Mouse (Mus musculus) liver, embryonic 16.5 days (tissue): ENCODE data around the gene Lbp. TPM values are rescaled to one million over a fixed set of nuclear protein-coding genes. Genes with fewer than 3 reads are reported as not detected.

Experiments
- ATAC-seq: fragments of 200-750 bp; cut with Nextera tagmentation; 2 replicates; pipeline ENCODE4 v1.8.0; 2017; ENCODE audit warnings: low read depth, mild to moderate bottlenecking, moderate number of reproducible peaks, moderate library complexity
- H3K27ac ChIP-seq: fragments of 300-500 bp; sonication (generic); 2 replicates; pipeline ENCODE4 v1.5.1; 2014; ENCODE audit warnings: mild to moderate bottlenecking, low read length
- H3K27me3 ChIP-seq: fragments of 300-500 bp; sonication (generic); 2 replicates; pipeline ENCODE4 v1.6.1; 2014; ENCODE audit warnings: low read depth, low read length, mixed read lengths; ENCODE audit not compliant: control insufficient read depth, insufficient read depth
- H3K36me3 ChIP-seq: fragments of 300-500 bp; sonication (generic); 2 replicates; pipeline ENCODE4 v1.6.1; 2014; ENCODE audit warnings: mild to moderate bottlenecking; ENCODE audit not compliant: control insufficient read depth, insufficient read depth
- H3K4me1 ChIP-seq: fragments of 300-500 bp; sonication (generic); 2 replicates; pipeline ENCODE4 v1.6.1; 2014; ENCODE audit warnings: low read depth, low read length, mixed read lengths; ENCODE audit not compliant: control insufficient read depth
- H3K4me2 ChIP-seq: fragments of 300-500 bp; sonication (generic); 2 replicates; pipeline ENCODE4 v1.6.1; 2014; ENCODE audit warnings: low read depth, low read length, mixed read lengths
- H3K4me3 ChIP-seq: fragments of 300-500 bp; sonication (generic); 2 replicates; pipeline ENCODE4 v1.5.1; 2014; ENCODE audit warnings: low read depth, mild to moderate bottlenecking, low read length
- H3K9ac ChIP-seq: fragments of 300-500 bp; sonication (generic); 2 replicates; pipeline ENCODE4 v1.6.1; 2014; ENCODE audit warnings: low read depth, low read length
- H3K9me3 ChIP-seq: fragments of 300-500 bp; sonication (generic); replicated peaks from 2 replicates; pipeline ENCODE4 v1.6.1; 2016; ENCODE audit warnings: low read length; ENCODE audit not compliant: control insufficient read depth
- WGBS: fragments of 180-500 bp; shearing (Covaris S2); extraction: QIAGEN DNeasy Blood & Tissue Kit; methylation state at CpG from one replicate; pipeline ENCODE4 v1.1.7; 2014; ENCODE audit not compliant: insufficient replicate concordance; 5-methylcytosine and 5-hydroxymethylcytosine counted together
- polyA plus RNA-seq: library from polyadenylated mRNA; unstranded; fragments of >200 nt; fragmentation: Nextera tagmentation; extraction: Ambion mirVana; gene quantifications from 2 replicates; pipeline ENCODE4 v1.2.1, GENCODE M21; 2015

Lbp gene
- polyA plus RNA-seq, 1 experiment from 2014 or later = 69.9 TPM

DNA sequence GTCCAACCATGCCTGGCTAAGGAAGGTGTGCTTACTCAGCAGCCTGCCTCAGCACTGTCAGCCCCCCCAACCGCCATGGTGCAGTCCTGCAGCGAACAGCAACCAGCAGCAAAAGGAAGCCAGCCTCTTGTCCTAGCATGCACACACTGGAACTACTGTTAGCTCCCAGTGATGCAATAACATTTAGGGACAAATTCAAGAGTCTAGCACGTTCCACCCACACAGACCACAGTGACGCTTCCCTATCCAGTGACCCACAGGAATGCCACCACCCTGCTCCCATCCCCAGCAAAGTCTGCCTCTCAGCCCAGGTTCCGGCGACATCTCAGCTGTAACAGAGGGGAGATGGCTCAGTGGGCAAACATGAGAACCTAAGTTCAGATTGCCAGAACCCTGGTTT is 40.2 kb downstream of the Lbp start:
- 44% methylated on average over 6 of the region's 6 CpGs for WGBS

GRCm38 (mm10) chr2:158347868-158348267 is 41.6 kb downstream of the Lbp start:
- Histone ChIP-seq H3K27me3 (no peaks in the 10 kb centered on the region), H3K27ac (no peak overlapping the region), H3K4me1 (no peaks in the 10 kb centered on the region), H3K36me3 (no peaks in the 10 kb centered on the region), H3K4me3 (no peak overlapping the region), H3K4me2 (no peak overlapping the region), H3K9ac (no peak overlapping the region), H3K9me3 (no peaks in the 10 kb centered on the region)
- 2% methylated on average over 6 of the region's 6 CpGs for WGBS
- ATAC-seq = no peak

More for the DNA sequence above, 40.2 kb downstream of the Lbp start:
- no peaks in the 10 kb centered on the region for H3K9me3 ChIP-seq
- ATAC-seq = peak; percentile 78
- no peaks in the 10 kb centered on the region for H3K4me1 ChIP-seq
- H3K27me3 ChIP-seq = no peaks in the 10 kb centered on the region
- no peaks in the 10 kb centered on the region for H3K36me3 ChIP-seq
- H3K4me3 ChIP-seq = no peak overlapping the region
- H3K9ac ChIP-seq = no peak overlapping the region
- no peak overlapping the region for H3K27ac ChIP-seq
- no peak overlapping the region for H3K4me2 ChIP-seq

DNA sequence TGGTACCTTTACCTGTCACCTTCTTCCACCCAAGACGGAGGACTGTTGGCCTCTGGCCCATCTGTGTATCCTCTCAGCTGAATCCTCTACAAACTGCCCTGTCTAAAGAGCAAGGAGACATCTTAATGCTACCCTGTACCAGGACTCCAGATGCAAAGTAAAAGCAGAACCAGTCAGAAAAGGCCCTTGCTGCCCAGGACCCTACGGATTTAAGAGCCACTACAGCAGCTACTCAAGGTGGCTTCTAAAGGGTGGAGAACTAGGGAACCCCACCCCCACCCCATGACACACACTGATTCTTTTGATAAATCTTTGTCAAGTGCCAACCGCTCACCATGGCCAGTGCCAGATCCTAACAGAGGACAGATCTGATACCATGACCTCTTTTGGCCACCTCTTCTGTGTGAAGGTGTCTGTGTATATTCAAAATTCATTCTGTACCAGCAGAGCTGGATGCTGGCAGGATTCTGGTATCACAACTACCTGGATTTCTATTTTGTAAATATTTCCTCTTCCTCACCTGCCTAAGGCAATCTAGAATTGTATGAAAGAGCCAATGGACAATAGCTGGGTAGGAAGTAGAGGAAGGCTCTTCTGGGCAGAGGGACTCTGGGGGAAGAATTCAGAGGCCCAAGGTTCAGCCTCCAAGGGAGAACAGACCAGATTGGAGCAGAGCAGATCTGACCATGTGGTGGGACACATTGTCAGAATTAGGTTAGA is 46.7 kb downstream of the Lbp start:
- no peak for ATAC-seq
- peaks cover 27% of the 10 kb centered on the region for H3K36me3 ChIP-seq
- no peaks in the 10 kb centered on the region for H3K4me1 ChIP-seq
- no peaks in the 10 kb centered on the region for H3K27me3 ChIP-seq
- no peak overlapping the region for H3K4me2 ChIP-seq
- WGBS = 61% methylated on average over 3 of the region's 3 CpGs
- no peaks in the 10 kb centered on the region for H3K9me3 ChIP-seq
- no peak overlapping the region for H3K9ac ChIP-seq
- no peak overlapping the region for H3K4me3 ChIP-seq
- H3K27ac ChIP-seq = no peak overlapping the region

DNA sequence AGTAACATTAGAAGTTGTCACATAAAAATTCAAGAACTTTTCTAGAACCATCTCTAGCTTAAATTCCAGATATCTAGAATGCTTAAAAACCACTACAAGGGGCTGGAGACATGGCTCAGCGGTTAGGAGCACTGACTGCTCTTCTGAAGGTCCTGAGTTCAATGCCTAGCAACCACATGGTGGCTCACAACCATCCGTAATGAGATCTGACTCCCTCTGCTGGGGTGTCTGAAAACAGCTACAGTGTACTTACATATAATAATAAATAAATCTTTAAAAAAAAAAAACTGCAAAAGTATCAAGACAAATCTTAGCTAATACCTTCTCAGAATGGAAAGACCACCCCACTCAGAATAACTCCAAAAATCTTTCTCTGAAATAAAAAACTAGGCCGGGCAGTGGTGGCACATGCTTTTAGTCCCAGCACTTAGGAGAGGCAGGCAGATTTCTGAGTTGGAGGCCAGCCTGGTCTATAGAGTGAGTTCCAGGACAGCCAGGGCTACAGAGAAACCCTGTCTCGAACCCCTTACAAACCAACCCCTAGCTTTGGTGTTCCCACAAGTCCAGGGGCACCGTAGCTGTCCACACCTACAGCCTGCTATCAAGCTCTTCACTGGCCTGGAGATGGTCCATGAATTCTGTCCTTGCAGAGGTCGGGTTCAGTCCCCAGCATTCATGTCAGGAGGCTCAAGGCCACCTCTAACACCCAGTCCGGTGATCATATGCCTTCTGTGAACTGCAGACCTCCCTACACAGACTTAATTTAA is 48.2 kb downstream of the Lbp start:
- H3K4me1 ChIP-seq = peaks cover 10% of the 10 kb centered on the region
- no peaks in the 10 kb centered on the region for H3K9me3 ChIP-seq
- no peak overlapping the region for H3K9ac ChIP-seq
- H3K4me3 ChIP-seq = no peak overlapping the region
- no peak overlapping the region for H3K4me2 ChIP-seq
- no peak overlapping the region for H3K27ac ChIP-seq
- 63% methylated on average over 7 of the region's 7 CpGs for WGBS
- peaks cover 34% of the 10 kb centered on the region for H3K36me3 ChIP-seq
- ATAC-seq = no peak
- no peaks in the 10 kb centered on the region for H3K27me3 ChIP-seq

DNA sequence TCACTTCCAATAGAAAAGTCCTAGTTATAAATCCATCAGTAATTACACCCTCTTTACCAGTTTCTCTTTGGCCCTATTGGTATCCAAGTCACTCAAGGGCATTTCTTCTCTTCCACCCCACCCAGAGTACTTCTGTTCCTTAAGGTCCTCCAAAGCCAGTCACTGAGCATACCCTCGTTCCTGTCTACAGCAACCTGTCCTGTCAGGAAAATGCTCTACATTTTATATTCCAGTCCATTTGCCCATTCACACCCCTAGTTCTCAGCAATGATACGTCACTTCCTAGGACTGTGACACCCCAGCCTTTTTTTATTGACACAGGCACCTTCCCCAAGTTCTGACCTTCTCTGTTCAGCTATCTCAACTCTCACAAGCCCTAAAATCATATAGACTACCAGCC is 48.9 kb downstream of the Lbp start:
- peaks cover 17% of the 10 kb centered on the region for H3K4me1 ChIP-seq
- no peaks in the 10 kb centered on the region for H3K27me3 ChIP-seq
- H3K9ac ChIP-seq = no peak overlapping the region
- H3K4me2 ChIP-seq = no peak overlapping the region
- no peak for ATAC-seq
- H3K9me3 ChIP-seq = no peaks in the 10 kb centered on the region
- H3K4me3 ChIP-seq = no peak overlapping the region
- H3K36me3 ChIP-seq = peaks cover 34% of the 10 kb centered on the region
- 74% methylated on average over 2 of the region's 2 CpGs for WGBS
- H3K27ac ChIP-seq = no peak overlapping the region

- H3K9ac ChIP-seq = no peak overlapping the region
- no peak for ATAC-seq
- no peaks in the 10 kb centered on the region for H3K9me3 ChIP-seq
- H3K27ac ChIP-seq = no peak overlapping the region
- H3K4me1 ChIP-seq = peaks cover 21% of the 10 kb centered on the region
- 74% methylated on average over 5 of the region's 5 CpGs for WGBS
- peaks cover 34% of the 10 kb centered on the region for H3K36me3 ChIP-seq
- H3K4me2 ChIP-seq = no peak overlapping the region
- H3K4me3 ChIP-seq = no peak overlapping the region
- H3K27me3 ChIP-seq = no peaks in the 10 kb centered on the region
These were observed 49.8 kb downstream of the Lbp start for GRCm38 (mm10) chr2:158356121-158356520.

GRCm38 (mm10) chr2:158359757-158360620 is 53.7 kb downstream of the Lbp start:
- H3K9me3 ChIP-seq = no peaks in the 10 kb centered on the region
- peak; percentile 23; the same call in 1 of the 2 replicates for ATAC-seq
- no peak overlapping the region for H3K27ac ChIP-seq
- H3K4me2 ChIP-seq = peak overlapping the region; percentile 68
- 53% methylated on average over 12 of the region's 12 CpGs for WGBS
- H3K27me3 ChIP-seq = no peaks in the 10 kb centered on the region
- H3K4me1 ChIP-seq = peaks cover 24% of the 10 kb centered on the region
- peaks cover 32% of the 10 kb centered on the region for H3K36me3 ChIP-seq
- H3K4me3 ChIP-seq = peak overlapping the region; percentile 68
- peak overlapping the region; percentile 54 for H3K9ac ChIP-seq

DNA sequence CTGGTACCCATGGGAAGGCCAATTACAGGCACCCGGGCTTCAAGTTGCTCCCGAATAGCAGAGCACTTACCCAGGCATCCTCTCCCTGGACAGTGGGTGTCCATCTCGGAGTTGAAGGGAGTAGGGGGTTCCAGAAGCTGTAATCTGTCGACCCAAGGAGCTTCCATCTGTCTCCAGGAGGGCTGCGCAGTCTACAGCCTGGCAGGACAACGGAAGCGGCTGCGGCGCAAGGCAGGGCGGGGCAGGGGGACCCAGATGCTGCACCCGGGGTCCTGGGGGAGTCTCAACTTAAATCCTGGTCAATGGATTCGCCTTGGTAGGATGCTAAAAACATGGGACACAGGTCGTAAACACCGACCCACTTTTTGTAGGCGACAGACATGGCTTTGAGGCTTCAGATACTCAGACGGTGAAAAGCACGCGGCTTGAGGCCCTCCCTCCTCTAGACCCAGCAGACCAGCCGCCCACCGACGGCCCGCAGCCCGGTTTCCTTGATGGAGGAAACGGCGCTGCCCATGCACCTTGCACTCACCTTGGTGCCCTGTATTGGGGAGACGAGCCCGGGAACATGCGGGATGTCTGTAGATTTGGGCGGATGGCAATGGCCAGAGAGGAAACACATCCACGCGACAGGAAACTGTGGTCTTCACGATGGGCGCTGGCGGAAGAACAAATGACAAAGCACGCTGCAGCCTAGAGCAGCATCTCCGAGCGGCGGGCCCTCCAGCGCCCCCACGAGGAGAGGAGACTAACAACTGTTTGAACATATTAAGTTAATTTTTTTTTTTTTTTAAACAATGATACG is 54.8 kb downstream of the Lbp start:
- ATAC-seq = peak; percentile 82
- peaks cover 21% of the 10 kb centered on the region for H3K36me3 ChIP-seq
- no peaks in the 10 kb centered on the region for H3K9me3 ChIP-seq
- H3K4me1 ChIP-seq = peaks cover 24% of the 10 kb centered on the region
- WGBS = under 1% methylated on average over 41 of the region's 41 CpGs
- H3K27ac ChIP-seq = 0 out of 2 replicates have a peak overlapping the region, but pooled peaks have one; percentile 22
- H3K27me3 ChIP-seq = no peaks in the 10 kb centered on the region
- peak overlapping the region; percentile 68 for H3K4me3 ChIP-seq
- peak overlapping the region; percentile 68 for H3K4me2 ChIP-seq
- peak overlapping the region; percentile 54 for H3K9ac ChIP-seq
